In genomic region chr7:126191471-126191870, GRCm38 (mm10) we compare ENCODE assay signal across 23 mouse cellular contexts.
"Had no signal": no experiment of that assay in that cellular context is flagged by ENCODE, and none has a peak within 500 bp of the region (broad histone marks: within the 10 kb centered on the region; RNA-seq: fewer than 3 reads in every experiment).

No protein-coding gene starts in this region.

- H3K4me3 ChIP-seq: layer of hippocampus, adult 2 months; left cerebral cortex, adult 2 months; limb, embryonic 12.5 days; megakaryocyte, embryonic 14.5 days; neural tube, embryonic 12.5 days; neural tube, embryonic 15.5 days had no signal

- DNase-seq: kidney, adult 18-20 months; kidney, adult 9 months; kidney, postnatal 14 days; layer of hippocampus, postnatal 36 days; liver, postnatal 0 days; lung, embryonic 14.5 days; midbrain, embryonic 14.5 days; retina, postnatal 1 day; right cerebral cortex, postnatal 25 days; thymus, adult 18-20 months; thymus, postnatal 36 days had no signal

- H3K4me1 ChIP-seq: limb, embryonic 12.5 days; neural tube, embryonic 12.5 days had no signal

- H3K9me3 ChIP-seq: neural tube, embryonic 12.5 days; neural tube, embryonic 15.5 days had no signal

- H3K9ac ChIP-seq: limb, embryonic 12.5 days; liver, embryonic 14.5 days; liver, postnatal 0 days; lung, embryonic 14.5 days; neural tube, embryonic 12.5 days; neural tube, embryonic 15.5 days had no signal

- ATAC-seq: intestine, embryonic 16.5 days; liver, postnatal 0 days; lung, postnatal 0 days had no signal

- H3K4me2 ChIP-seq: limb, embryonic 12.5 days; liver, embryonic 11.5 days; lung, embryonic 14.5 days; midbrain, embryonic 11.5 days; neural tube, embryonic 12.5 days; neural tube, embryonic 15.5 days had no signal

- H3K36me3 ChIP-seq: neural tube, embryonic 12.5 days; neural tube, embryonic 15.5 days had no signal

- H3K27ac ChIP-seq: layer of hippocampus, adult 2 months; left cerebral cortex, adult 2 months; limb, embryonic 12.5 days; liver, embryonic 14.5 days; macrophage; neural tube, embryonic 12.5 days; neural tube, embryonic 15.5 days had no signal

- H3K27me3 ChIP-seq: limb, embryonic 12.5 days; megakaryocyte, embryonic 14.5 days; neural tube, embryonic 12.5 days; neural tube, embryonic 15.5 days had no signal
